Mouse (Mus musculus) retina, postnatal 1 day (tissue): ENCODE data around the gene Ccdc185.

Experiments used
- DNase-seq: peaks from one replicate; pipeline ENCODE4 v3.0.0-alpha.2; 2012

Ccdc185 gene

GRCm38 (mm10) chr1:182749080-182749479 lies at the start of gene Ccdc185:
Gene Ccdc185, minus strand, starts transcription at chr1:182749180.
- DNase-seq: no peak

DNA sequence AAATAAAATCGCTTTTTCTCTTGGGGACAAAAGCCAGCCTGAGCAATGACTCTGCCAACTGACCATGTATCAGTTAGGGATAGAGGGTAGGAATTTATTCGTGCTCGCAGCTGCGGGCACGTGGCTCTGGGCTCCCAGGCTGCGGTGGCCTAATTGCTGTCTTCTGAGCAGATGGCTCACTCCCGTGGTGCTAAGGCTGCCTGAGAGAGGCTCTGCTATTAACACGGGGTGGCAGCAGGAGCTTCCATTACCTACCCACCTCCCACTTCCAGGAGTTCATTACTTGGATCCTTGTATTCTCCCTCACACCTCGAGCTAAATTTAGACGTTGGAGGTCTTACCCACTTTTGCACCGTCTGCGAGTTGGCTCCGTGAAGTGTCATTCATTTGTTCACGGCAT lies 48.1 kb upstream of the Ccdc185 start:
- peak; percentile 71 for DNase-seq

- no peak for DNase-seq
These were observed 45.6 kb upstream of the Ccdc185 start for GRCm38 (mm10) chr1:182794628-182795027.

- no peak for DNase-seq
These were observed 45.2 kb upstream of the Ccdc185 start for GRCm38 (mm10) chr1:182794221-182794620.

DNA sequence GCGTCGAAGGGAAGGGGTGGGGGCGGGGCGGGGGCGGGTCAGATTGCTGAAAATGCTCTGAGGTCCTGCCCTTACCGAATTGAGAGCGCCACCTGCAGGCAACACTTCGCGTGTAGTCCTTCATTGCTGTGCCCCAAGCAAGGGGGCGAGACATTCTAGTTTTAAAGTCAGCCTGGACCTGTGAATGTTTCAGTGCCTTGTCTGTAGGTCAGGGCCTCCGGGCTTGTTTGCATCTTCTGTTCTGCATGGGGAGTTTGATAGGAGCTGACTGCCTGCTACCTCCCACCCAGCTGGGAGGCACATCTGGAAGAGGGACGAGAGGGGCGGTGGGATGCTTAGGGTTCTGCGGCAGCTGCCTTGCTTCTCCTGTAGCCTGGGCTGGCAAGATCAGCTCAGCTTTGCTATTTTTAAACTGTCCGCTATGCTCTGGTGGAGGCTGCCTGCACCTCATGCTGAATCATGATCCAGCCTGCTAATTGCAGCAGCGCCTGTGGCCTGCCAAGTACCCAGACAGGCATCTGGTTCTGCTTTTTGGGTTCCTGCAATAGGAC lies 43.6 kb upstream of the Ccdc185 start:
- peak; percentile 81 for DNase-seq

- DNase-seq: no peak
These were observed 39.9 kb upstream of the Ccdc185 start for GRCm38 (mm10) chr1:182788896-182789295.

DNA sequence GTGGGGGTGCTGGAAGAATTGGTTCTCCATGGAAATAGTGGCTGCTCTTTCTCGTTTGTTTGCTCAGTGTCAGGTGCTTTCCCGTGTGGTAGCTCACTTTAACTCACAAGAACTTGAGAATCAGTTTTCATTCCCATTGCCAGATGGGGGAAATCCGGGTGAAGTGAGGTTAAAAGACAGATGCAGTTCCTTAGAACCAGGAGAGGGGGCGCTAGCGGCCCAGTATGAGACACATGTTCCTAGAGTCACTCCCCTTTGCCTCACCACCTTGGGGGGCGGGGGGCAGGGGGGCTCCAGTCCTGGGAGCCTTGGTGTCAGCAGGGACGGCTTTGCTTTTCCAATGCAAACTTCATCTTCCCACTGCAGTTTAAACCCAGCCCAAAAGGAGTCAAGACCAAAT lies 38.0 kb upstream of the Ccdc185 start:
- no peak for DNase-seq

DNA sequence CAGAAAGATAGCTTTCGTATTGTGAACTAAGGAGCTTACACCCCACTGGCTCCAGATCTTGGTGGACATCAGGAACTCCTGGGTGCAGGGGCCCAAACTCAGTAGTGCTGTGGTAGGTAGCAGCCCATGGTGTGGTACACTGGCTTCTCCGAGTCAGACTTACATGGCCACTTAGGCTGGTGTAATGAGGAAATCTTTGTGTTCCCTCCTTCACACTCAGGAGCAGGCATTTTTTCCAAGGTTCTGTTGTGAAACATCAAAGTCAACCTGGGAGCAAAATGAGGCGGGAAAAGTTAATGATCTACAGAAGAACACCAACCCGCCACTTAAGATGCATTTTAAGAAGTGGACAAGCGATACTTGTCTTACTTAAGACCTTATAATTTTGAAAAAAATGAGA lies 36.5 kb upstream of the Ccdc185 start:
- DNase-seq: no peak

GRCm38 (mm10) chr1:182784784-182785183 lies 35.8 kb upstream of the Ccdc185 start:
- DNase-seq: no peak

GRCm38 (mm10) chr1:182783774-182784173 lies 34.8 kb upstream of the Ccdc185 start:
- no peak for DNase-seq

- DNase-seq: no peak
These were observed 30.1 kb upstream of the Ccdc185 start for GRCm38 (mm10) chr1:182779024-182779520.

- no peak for DNase-seq
These were observed 29.2 kb upstream of the Ccdc185 start for GRCm38 (mm10) chr1:182778225-182778624.

- no peak for DNase-seq
These were observed 27.9 kb upstream of the Ccdc185 start for GRCm38 (mm10) chr1:182776749-182777410.

- no peak for DNase-seq
These were observed 26.6 kb upstream of the Ccdc185 start for GRCm38 (mm10) chr1:182775576-182775975.

DNA sequence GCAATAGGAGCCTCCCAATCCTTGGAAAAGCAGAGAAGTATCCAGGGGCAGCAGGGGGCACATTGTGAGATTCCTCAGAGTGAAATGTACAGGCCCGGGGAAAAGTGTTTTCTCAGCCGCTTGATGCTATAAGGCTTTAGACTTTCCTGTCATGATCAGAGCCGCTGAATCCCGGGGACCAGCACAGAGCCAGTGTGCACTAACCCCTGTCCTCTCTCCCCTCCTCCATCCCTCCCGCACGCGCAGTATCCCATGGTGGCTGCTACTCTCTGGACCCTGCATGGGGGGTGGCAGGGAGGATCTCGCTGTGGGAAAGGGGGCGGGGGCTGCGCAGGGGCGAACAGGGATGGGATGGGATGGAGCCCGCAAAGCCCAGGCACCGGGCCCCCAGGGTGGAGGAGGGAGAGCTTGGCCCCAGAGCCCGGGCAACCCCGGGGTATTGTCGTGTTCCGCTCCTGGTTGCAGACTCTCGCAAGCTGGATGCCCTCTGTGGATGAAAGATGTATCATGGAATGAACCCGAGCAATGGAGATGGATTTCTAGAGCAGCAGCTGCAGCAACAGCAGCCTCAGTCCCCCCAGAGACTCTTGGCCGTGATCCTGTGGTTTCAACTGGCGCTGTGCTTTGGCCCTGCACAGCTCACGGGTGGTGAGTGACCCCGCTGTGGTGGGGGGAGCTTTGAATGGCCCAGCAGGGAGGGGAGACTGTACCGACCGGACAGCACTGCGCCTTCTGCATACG lies 15.7 kb upstream of the Ccdc185 start:
- DNase-seq: peak; percentile 70

- DNase-seq: peak; percentile 91
These were observed 14.9 kb upstream of the Ccdc185 start, which contains the start of gene Susd4 for GRCm38 (mm10) chr1:182763716-182764461. Gene Susd4, plus strand, starts transcription at chr1:182763860.

DNA sequence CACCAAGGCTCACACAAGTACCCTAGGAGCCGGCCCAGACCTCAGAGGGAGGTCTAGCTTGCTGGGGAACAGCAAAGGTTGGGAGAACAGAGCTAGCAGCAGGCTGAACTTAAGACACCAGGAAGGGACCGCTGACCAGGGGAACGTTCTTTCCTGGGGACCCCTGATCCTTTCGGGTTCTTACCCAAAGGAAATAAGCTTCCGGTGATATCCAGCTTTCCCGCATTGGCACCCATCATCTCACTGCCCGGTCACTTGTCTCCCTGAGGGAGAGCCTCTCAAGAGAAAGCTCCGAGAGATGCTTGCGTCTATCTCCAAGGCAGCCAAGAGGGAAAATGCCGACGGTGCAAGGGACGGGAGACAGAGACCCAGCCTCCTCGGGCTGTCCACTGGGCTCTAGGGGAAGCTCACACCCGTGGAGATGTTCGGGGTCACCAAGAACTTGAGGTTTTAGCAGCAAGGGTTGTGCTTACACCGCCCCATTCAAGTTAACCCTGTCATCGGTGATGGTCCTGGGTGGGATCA lies 14.3 kb upstream of the Ccdc185 start:
- DNase-seq: no peak

GRCm38 (mm10) chr1:182758783-182759182 lies 9.8 kb upstream of the Ccdc185 start:
- DNase-seq: peak; percentile 29

GRCm38 (mm10) chr1:182754865-182755264 lies 5.9 kb upstream of the Ccdc185 start:
- no peak for DNase-seq

DNA sequence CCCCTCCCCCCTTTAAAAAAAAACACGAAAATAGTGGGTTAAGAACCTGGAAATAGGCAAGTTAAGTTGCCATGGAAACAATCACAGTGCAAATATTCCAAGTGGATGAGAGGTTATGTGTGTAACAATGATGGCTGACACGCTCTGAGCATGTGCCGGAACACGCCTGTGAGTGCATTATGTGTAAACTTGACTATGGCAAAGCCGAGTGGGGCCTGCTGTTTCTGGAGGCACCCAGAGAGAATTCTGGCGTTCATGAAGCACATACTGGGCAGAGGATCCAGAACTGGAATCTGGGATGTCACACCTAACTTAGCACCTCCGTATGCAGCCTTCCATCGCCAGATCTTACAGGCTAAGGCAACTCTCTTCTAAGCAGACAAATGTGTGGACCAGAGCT lies 4.7 kb upstream of the Ccdc185 start:
- no peak for DNase-seq

DNA sequence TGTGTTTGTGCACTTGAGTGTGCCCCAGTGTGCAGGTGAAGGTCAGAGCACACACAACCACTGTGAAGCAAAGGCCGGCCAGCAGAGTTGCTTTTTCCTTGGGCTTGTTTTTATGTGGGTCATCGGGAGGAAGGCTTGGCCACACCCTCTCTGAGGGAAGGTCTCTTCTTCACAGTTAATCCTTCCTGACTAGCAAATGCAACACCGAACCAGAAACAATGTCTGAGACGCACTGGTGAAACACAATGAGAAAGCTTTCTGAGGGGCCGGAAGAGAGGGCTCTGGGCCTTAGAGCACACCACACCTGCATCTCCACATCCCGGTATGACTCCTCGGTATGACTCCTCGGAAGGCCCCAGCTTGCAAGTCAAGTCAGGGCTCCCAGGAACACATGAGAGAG lies 2.3 kb upstream of the Ccdc185 start:
- DNase-seq: no peak

DNA sequence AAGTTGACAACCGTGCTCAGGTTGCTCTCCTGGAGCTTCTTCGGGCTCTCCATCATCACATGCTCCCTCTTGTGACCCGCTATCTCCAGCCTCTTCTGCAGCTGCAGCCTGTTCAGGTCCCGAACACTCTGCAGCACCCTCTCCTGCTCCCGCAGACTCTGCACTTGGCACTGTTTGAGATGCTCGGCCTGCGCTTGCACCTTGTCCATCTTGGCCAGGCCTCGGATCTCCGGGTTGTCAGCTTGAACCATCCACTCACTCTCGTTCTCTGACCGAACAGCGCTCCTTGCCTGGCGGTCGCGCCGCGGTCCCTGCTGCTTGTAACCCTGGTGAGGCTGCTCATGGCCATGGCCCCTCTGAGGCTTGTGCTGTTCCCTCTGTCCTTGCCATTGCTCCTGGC lies 1.1 kb downstream of the Ccdc185 start:
- no peak for DNase-seq

DNA sequence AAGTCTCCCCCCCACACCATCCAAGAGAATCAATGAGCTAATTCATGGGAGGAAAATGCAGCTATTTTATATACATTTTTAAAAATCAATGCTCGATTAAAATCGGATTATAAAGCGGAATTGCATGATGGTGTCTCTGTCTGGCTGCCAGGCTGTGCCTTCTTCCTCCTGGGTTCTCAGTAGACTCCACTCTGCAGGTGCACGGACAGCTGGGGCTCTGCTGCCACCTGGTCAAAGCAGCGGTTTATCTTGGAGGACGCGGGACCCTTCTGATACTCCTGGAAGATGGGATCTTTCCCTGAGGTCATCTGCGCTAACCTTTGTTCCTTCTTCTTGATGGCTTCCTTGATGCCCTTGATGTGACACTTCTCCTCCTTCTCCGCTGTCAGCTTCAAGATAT lies 1.9 kb downstream of the Ccdc185 start:
- no peak for DNase-seq
